Mouse (Mus musculus): Measurements from ENCODE around the gene Adam1a. TPM values are rescaled to one million over a fixed set of nuclear protein-coding genes. Genes with fewer than 3 reads are reported as not detected.

The Adam1a gene
- polyA plus RNA-seq, 1 experiment from 2014 or later: 1.4 TPM

- DNase-seq (ENCODE audit: low spot score): peak; percentile 37
- 46% methylated on average over 6 of the region's 6 CpGs for WGBS
- H3K27ac ChIP-seq (replicated peaks): peak overlapping the region; percentile 99
These were observed 1.2 kb upstream of the Adam1a start for GRCm38 (mm10) chr5:121546530-121546895.

GRCm38 (mm10) chr5:121545793-121546529, 679 bp upstream of the Adam1a start, which contains the start of gene Mapkapk5:
Gene Mapkapk5, minus strand, starts transcription at chr5:121545905.
- DNase-seq (ENCODE audit: low spot score): peak; percentile 97
- 2% methylated on average over 55 of the region's 55 CpGs for WGBS
- Histone ChIP-seq H3K36me3 (0 out of 2 replicates have a peak, but pooled peaks cover 2% of the 10 kb centered on the region), H3K27me3 (ENCODE audit: low read depth, poor library complexity, severe bottlenecking) (no peaks in the 10 kb centered on the region), H3K27ac (replicated peaks) (peak within 1 kb of the TSS; percentile 99), H3K9me3 (replicated peaks) (no peaks in the 10 kb centered on the region; the same call in 1 of the 2 replicates), H3K4me1 (peaks cover 39% of the 10 kb centered on the region), H3K4me3 (peak within 1 kb of the TSS; percentile 100)

More at GRCm38 (mm10) chr5:121546530-121546895, 1.2 kb upstream of the Adam1a start:
- Histone ChIP-seq H3K4me3 (peak overlapping the region; percentile 100), H3K36me3 (0 out of 2 replicates have a peak, but pooled peaks cover 2% of the 10 kb centered on the region), H3K9me3 (replicated peaks) (no peaks in the 10 kb centered on the region; the same call in 1 of the 2 replicates), H3K27me3 (ENCODE audit: low read depth, poor library complexity, severe bottlenecking) (no peaks in the 10 kb centered on the region), H3K4me1 (peaks cover 39% of the 10 kb centered on the region)

GRCm38 (mm10) chr5:121543370-121543769, 1.9 kb downstream of the Adam1a start:
- H3K36me3 ChIP-seq: peaks cover 19% of the 10 kb centered on the region
- DNase-seq (ENCODE audit: low spot score): no peak
- no peak overlapping the region for H3K27ac ChIP-seq (replicated peaks)
- no peaks in the 10 kb centered on the region for H3K27me3 ChIP-seq (ENCODE audit: low read depth, poor library complexity, severe bottlenecking)
- H3K9me3 ChIP-seq (replicated peaks): no peaks in the 10 kb centered on the region
- 82% methylated on average over 3 of the region's 3 CpGs for WGBS
- H3K4me1 ChIP-seq: peaks cover 39% of the 10 kb centered on the region
- H3K4me3 ChIP-seq: no peak overlapping the region

DNA sequence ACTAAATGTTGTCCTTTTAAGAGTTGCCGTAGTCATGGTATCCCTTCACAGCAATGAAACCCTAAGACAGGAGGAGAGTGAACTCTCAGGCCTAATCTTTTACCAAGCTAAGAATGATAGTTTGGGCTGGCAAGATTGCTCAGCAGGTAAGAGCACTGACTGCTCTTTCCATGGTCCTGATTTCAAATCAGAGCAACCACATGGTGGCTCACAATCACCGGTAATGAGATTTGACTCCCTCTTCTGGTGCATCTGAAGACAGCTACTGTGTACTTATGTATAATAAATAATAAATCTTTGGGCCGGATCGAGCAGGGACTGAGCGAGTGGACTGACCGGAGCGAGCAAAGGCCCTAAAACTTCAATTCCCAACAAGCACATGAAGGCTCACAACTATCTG, 4.0 kb downstream of the Adam1a start:
- H3K36me3 ChIP-seq: peaks cover 39% of the 10 kb centered on the region
- no peaks in the 10 kb centered on the region for H3K27me3 ChIP-seq (ENCODE audit: low read depth, poor library complexity, severe bottlenecking)
- H3K27ac ChIP-seq (replicated peaks): no peak overlapping the region
- peaks cover 35% of the 10 kb centered on the region for H3K4me1 ChIP-seq
- DNase-seq (ENCODE audit: low spot score): no peak
- H3K4me3 ChIP-seq: no peak overlapping the region
- H3K9me3 ChIP-seq (replicated peaks): no peaks in the 10 kb centered on the region
- WGBS: 95% methylated on average over 7 of the region's 7 CpGs

- 95% methylated on average over 5 of the region's 5 CpGs for WGBS
- Histone ChIP-seq H3K36me3 (peaks cover 51% of the 10 kb centered on the region), H3K9me3 (replicated peaks) (no peaks in the 10 kb centered on the region)
These were observed 5.2 kb downstream of the Adam1a start for GRCm38 (mm10) chr5:121540066-121540465.

GRCm38 (mm10) chr5:121537588-121537987, 7.7 kb downstream of the Adam1a start:
- Histone ChIP-seq H3K9me3 (replicated peaks) (no peaks in the 10 kb centered on the region), H3K36me3 (peaks cover 74% of the 10 kb centered on the region), H3K4me3 (no peak overlapping the region), H3K27me3 (ENCODE audit: low read depth, poor library complexity, severe bottlenecking) (no peaks in the 10 kb centered on the region), H3K27ac (replicated peaks) (no peak overlapping the region), H3K4me1 (peaks cover 8% of the 10 kb centered on the region)
- DNase-seq (ENCODE audit: low spot score): no peak
- 92% methylated on average over 2 of the region's 2 CpGs for WGBS

More at GRCm38 (mm10) chr5:121540066-121540465, 5.2 kb downstream of the Adam1a start:
- DNase-seq (ENCODE audit: low spot score): no peak
- no peaks in the 10 kb centered on the region for H3K27me3 ChIP-seq (ENCODE audit: low read depth, poor library complexity, severe bottlenecking)
- H3K27ac ChIP-seq (replicated peaks): no peak overlapping the region
- H3K4me3 ChIP-seq: no peak overlapping the region
- H3K4me1 ChIP-seq: peaks cover 30% of the 10 kb centered on the region

DNA sequence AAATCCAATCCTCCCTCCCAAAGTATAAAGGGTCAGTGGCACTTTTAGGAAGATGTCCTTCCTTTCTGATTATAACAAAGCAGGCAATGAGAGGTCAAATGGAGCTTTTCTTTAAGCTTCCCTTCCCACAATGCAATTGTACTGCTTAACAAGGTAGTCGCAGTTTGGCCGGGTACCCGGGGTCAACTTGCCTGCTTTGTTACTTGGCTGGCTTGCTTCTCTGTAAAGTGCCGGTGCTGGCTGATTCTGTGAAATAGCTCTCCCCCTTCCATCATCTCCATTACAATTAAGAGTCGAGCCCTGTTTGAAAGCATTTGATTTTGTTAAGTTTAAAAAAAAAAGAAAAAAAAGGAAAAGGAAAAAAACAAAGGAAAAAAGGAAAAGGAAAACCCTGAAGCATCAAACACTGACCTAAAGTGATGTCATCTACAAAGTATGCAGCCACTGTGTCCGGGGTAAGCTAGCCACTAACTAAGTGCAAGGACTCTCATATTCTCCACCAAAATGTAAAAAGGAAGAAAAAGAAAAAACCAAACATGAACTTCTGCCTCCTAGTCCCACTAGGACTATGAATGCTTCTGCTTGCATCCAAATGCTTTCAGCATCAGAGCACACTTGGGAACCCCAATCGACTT, 8.2 kb downstream of the Adam1a start:
- no peak for DNase-seq (ENCODE audit: low spot score)
- Histone ChIP-seq H3K9me3 (replicated peaks) (no peaks in the 10 kb centered on the region), H3K27ac (replicated peaks) (no peak overlapping the region), H3K36me3 (peaks cover 77% of the 10 kb centered on the region), H3K27me3 (ENCODE audit: low read depth, poor library complexity, severe bottlenecking) (no peaks in the 10 kb centered on the region), H3K4me1 (peaks cover 4% of the 10 kb centered on the region; the same call in 1 of the 2 replicates), H3K4me3 (no peak overlapping the region)
- 82% methylated on average over 7 of the region's 7 CpGs for WGBS

DNA sequence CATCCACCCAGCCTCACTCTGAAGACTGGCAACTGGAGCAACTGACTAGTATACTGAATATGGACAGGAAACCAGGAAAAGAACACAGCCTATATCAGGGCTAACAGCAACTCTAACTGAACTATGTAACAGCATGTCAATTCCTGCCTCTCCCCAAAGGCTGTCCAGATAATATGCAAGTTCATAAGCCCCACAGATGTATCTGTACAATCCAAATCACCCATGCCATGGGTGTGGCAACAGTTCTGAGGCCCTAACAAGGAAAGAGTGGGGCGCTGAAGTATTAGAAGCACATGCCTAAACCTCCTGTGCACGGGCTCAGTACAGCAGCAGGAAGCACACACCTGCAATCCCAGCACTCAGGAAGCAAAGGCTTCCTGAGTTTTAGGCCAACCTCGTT, 10.2 kb downstream of the Adam1a start:
- 92% methylated on average over 3 of the region's 3 CpGs for WGBS
- DNase-seq (ENCODE audit: low spot score): no peak
- no peaks in the 10 kb centered on the region for H3K9me3 ChIP-seq (replicated peaks)
- no peak overlapping the region for H3K27ac ChIP-seq (replicated peaks)
- H3K4me1 ChIP-seq: peaks cover 4% of the 10 kb centered on the region; the same call in 1 of the 2 replicates
- H3K36me3 ChIP-seq: peaks cover 91% of the 10 kb centered on the region
- no peak overlapping the region for H3K4me3 ChIP-seq
- H3K27me3 ChIP-seq (ENCODE audit: low read depth, poor library complexity, severe bottlenecking): no peaks in the 10 kb centered on the region

- peaks cover 4% of the 10 kb centered on the region; the same call in 1 of the 2 replicates for H3K4me1 ChIP-seq
- no peak for DNase-seq (ENCODE audit: low spot score)
- no peaks in the 10 kb centered on the region for H3K9me3 ChIP-seq (replicated peaks)
- H3K36me3 ChIP-seq: peaks cover 95% of the 10 kb centered on the region
- no peak overlapping the region for H3K27ac ChIP-seq (replicated peaks)
- no peaks in the 10 kb centered on the region for H3K27me3 ChIP-seq (ENCODE audit: low read depth, poor library complexity, severe bottlenecking)
- no peak overlapping the region for H3K4me3 ChIP-seq
- WGBS: 92% methylated on average over 5 of the region's 5 CpGs
These were observed 10.8 kb downstream of the Adam1a start for GRCm38 (mm10) chr5:121534521-121534920.

GRCm38 (mm10) chr5:121526961-121527360, 18.3 kb downstream of the Adam1a start:
- Histone ChIP-seq H3K4me3 (no peak overlapping the region), H3K9me3 (replicated peaks) (no peaks in the 10 kb centered on the region), H3K27ac (replicated peaks) (no peak overlapping the region), H3K36me3 (peaks cover 92% of the 10 kb centered on the region), H3K27me3 (ENCODE audit: low read depth, poor library complexity, severe bottlenecking) (no peaks in the 10 kb centered on the region), H3K4me1 (no peaks in the 10 kb centered on the region)
- DNase-seq (ENCODE audit: low spot score): no peak
- 81% methylated on average over 8 of the region's 8 CpGs for WGBS

DNA sequence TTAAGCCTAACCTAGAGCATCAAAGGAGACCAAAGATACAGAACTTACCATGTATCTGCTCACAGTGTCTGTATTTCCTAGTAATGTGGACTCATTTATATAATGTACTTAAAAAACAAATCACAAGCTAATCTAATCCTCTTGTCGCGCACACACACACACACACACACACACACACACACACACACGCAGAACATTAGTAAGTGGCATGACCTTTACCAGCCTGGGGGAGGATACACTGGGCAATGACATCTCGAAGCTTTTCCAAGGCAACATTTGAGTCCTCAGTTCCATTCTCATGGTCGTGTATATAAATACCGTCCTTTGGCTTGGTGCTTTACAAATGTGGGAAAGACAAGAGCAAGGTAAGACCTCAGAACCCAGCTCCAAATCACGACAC, 18.8 kb downstream of the Adam1a start:
- Histone ChIP-seq H3K4me3 (no peak overlapping the region), H3K4me1 (no peaks in the 10 kb centered on the region), H3K27me3 (ENCODE audit: low read depth, poor library complexity, severe bottlenecking) (no peaks in the 10 kb centered on the region), H3K27ac (replicated peaks) (no peak overlapping the region), H3K9me3 (replicated peaks) (no peaks in the 10 kb centered on the region), H3K36me3 (peaks cover 92% of the 10 kb centered on the region)
- DNase-seq (ENCODE audit: low spot score): no peak
- WGBS: 85% methylated on average over 7 of the region's 7 CpGs

GRCm38 (mm10) chr5:121525774-121526450, 19.4 kb downstream of the Adam1a start:
- no peak overlapping the region for H3K27ac ChIP-seq (replicated peaks)
- no peak overlapping the region for H3K4me3 ChIP-seq
- H3K4me1 ChIP-seq: no peaks in the 10 kb centered on the region
- H3K27me3 ChIP-seq (ENCODE audit: low read depth, poor library complexity, severe bottlenecking): no peaks in the 10 kb centered on the region
- 88% methylated on average over 14 of the region's 14 CpGs for WGBS
- no peak for DNase-seq (ENCODE audit: low spot score)
- no peaks in the 10 kb centered on the region for H3K9me3 ChIP-seq (replicated peaks)
- peaks cover 92% of the 10 kb centered on the region for H3K36me3 ChIP-seq

Data from midbrain, embryonic 10.5 days (tissue).